Mouse (Mus musculus): ENCODE data around the gene Parp4.
A peak's percentile ranks its signal among the peaks of the same experiment; 100 is the strongest.

The Parp4 gene

DNA sequence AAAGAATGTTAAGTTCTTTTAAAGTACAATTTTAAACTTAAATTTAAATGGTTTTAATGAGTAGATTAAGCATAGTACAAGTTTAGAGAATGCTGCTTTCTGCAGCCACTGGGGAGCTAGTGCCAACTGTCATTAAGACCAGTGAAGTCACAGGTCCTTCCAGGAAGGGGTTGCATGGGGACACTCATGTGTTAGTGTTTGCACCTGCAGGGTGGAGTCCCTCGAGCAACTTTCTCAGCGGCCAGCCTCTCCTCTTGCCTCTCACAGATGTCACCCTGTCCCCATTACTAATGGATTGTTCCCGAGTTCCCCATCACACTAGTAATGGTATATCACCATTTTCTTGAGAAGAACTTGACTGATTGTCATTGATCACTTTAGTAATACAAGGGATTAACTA lies 37.8 kb downstream of the Parp4 start:
- no peak for DNase-seq (ENCODE audit: low read depth, low spot score)

DNA sequence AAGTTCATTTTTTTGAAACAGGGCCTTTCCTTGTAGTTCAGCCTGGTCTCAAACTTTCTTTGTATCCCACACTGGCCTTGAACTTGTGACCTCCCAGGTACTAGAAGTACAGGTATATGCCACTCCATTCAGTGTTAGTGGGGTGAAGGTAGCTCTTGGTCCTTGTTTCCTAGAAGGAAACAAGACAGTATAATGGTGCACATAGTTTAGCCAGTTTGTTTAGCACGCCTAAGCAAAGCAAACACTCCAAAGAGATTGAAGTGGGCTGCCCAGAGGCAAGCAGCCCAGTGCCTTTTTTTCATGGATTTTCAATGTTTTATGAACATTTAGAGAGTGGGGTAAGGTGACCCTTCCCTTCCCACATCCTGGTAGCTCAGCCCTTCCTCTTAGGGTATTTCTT lies 42.1 kb downstream of the Parp4 start:
- no peak for DNase-seq (ENCODE audit: low read depth, low spot score)

DNA sequence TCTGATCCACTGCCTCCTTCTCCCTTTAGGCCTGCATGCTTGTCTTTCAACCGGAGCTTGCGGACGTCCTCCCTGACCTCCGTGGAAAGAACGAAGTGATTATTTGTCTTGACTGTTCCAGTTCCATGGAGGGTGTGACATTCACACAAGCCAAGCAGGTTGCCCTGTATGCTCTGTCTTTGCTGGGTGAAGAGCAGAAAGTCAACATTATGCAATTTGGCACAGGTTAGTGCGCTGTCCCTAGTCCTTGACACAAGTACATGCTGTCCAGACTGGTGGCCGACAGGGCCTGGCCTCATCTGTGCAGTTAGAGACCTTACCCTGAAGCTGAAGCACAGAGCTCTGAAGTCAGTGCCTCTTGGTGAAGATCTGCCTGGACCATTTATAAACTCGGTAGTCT lies 45.0 kb downstream of the Parp4 start:
- no peak for DNase-seq (ENCODE audit: low read depth, low spot score)

- no peak for DNase-seq (ENCODE audit: low read depth, low spot score)
Measured at GRCm38 (mm10) chr14:56626202-56626601, 50.8 kb downstream of the Parp4 start.

DNA sequence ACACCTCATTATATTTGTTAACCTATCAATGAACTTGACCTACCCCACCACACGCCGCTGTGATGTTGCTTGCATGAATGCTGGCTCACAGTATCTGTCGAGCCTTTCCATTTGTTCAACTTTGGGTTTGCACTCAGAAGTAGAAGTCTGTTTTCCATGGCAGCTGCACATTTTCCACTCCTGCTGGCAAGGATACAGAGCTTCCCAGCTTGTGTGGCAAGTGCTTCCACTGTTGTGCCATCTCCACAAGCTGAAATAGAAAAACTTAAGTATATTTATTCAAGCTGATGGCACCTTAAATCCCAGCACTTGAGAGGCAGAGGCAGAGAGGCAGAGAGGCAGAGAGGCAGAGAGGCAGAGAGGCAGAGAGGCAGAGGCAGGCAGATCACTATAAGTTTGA lies 52.9 kb downstream of the Parp4 start:
- no peak for DNase-seq (ENCODE audit: low read depth, low spot score)

GRCm38 (mm10) chr14:56631109-56631508 lies 55.7 kb downstream of the Parp4 start:
- no peak for DNase-seq (ENCODE audit: low read depth, low spot score)

DNA sequence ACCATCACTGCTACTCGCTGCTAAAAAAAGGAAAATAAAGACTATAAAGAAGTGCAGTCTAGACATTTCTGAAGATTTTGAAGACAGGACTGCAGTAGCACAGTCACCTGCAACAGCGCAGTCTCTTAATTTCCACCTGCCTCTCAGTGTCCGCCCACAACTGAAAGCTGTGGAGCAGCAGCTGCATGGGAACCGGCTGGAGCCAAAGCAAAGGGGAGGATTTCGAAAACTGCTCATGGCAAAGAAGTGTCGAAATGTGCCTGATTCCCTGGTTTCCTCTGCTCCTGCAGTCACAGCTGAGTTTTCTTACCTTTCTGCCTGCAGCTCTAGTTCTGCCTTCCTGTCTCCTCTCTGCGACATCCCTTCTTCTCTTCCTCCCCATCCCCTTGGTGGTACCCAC lies 71.8 kb downstream of the Parp4 start:
- DNase-seq (ENCODE audit: low read depth, low spot score), result no peak

DNA sequence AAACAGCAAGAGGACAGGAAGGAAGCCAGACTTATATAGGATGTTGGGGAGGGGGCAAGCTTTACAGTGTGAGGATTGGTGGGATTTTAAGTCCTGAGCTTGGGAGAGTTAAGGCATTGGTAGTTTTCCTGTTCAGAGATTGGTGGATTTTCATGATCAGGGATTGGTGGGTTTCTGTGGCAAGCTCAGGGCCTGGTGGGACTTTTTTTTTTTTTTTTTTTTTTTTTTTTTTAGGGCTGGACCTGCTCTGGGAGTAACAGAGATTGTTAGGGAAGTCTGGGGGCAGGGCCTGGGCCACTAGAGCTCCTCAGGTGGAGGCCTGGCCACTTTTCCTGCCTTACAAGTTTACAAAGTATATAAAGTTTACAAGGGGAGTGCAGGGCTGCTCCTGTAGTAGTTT lies 74.0 kb downstream of the Parp4 start:
- DNase-seq (ENCODE audit: low read depth, low spot score), result no peak

DNA sequence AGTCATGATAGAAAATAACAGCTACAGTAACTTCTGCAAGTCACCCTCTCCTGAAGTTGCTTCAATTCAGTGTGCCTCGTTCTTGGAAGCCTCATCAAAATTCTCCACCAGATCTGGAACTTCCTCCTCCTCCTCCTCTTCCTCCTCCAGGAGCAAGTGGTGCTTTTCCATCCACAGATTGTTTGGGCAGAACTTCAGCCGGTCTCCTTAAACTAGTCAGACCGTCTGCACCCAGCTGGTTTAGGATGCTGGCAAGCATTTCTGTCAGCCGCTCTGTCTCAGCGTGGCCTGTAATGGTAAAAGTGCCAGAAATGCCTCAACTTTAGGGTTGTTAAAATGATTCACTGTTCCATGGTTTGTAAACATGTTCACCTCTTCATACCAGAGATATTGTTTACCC lies 90.2 kb downstream of the Parp4 start:
- no peak for DNase-seq (ENCODE audit: low read depth, low spot score)

DNA sequence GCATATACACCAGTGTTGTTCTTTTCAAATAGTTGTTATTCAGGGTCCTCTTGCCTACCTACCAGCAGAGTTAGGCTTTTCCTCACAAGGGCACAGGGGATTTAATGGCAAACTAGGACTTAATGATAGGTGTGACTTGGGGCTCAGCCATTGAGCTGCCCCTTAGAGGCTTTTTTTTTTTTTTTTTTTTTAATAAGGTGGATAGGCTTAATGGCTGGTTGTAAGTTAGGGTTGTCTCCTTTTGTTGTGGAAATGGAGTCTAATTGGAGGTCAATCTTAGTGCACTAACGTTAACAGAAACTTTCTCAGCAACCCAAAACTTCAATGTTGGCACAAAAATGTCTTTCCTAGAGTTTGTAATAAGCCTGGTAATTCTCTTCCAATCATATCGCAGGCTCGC lies 91.5 kb downstream of the Parp4 start:
- no peak for DNase-seq (ENCODE audit: low read depth, low spot score)

- peak; percentile 100 for DNase-seq (ENCODE audit: low read depth, low spot score)
Measured at GRCm38 (mm10) chr14:56667969-56668802, 92.8 kb downstream of the Parp4 start, which contains the start of gene Mphosph8. Mphosph8 (plus strand) TSS chr14:56668248.

DNA sequence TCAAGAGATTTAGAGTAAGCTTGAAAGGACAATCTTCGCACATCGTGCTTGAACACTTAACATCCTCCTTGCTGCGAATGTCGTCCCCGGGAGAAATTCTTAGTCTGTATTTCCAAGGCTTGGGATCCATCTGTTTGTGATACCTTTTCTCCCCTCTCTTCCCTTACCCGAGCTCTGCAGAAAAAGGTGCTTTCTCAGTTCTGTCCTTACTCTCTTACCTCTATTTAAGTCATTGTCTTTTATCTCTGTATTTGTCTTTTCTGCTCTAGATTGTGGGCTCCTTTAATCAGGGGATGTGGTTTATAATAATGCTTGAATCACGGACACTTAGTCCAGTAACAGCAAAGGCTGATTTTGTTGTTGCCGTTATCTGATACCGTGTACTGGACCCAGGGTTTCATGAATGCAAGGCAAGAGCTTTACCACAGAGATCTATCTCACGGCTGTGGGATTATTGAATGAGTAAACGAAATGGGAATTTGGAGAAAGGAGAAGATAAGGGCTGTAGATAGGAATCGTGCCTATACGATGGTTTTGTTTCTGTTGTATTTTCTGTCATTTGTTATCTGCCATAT lies 93.7 kb downstream of the Parp4 start:
- no peak for DNase-seq (ENCODE audit: low read depth, low spot score)

DNA sequence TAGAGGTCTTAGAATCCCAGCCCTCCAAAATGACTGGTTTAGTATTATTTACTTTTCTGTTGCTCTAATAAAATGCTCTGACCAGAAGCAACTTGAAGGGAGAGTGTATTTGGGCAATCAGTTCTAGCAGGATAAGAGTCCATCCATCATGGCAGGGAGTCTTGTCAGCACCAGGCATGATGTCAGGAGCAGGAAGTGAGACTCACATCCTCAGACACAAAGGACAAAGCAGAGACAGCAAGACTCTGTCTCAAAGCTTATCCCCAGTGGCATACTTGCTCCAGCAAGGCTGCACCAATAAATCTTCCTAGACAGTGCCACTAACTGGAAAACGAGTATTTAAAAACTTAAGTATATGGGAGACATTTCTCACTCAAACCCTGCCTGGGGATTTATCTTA lies 110.0 kb downstream of the Parp4 start:
- no peak for DNase-seq (ENCODE audit: low read depth, low spot score)

GRCm38 (mm10) chr14:56689116-56689515 lies 113.7 kb downstream of the Parp4 start:
- DNase-seq (ENCODE audit: low read depth, low spot score), result no peak

DNA sequence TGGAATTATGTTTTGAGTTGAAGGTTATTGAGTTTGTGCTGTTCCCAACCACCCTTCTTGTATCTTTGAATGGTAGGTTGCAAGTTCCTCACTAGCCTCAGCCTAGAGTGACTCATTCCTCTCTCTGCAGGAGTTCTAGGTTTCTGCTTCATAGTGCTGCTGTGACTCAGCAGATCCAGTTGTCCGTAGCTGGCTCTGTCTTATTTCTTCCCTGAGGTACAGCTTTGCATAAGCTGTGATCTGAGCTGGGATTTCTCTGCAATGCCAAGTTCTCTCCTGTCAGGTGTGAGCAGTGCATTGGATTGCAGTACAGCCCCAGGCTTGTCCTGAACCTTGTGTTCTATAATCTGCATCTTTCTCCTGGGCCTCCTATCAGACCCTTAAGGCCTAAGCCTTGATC lies 114.3 kb downstream of the Parp4 start:
- DNase-seq (ENCODE audit: low read depth, low spot score), result no peak

GRCm38 (mm10) chr14:56695495-56695894 lies 120.1 kb downstream of the Parp4 start:
- no peak for DNase-seq (ENCODE audit: low read depth, low spot score)

DNA sequence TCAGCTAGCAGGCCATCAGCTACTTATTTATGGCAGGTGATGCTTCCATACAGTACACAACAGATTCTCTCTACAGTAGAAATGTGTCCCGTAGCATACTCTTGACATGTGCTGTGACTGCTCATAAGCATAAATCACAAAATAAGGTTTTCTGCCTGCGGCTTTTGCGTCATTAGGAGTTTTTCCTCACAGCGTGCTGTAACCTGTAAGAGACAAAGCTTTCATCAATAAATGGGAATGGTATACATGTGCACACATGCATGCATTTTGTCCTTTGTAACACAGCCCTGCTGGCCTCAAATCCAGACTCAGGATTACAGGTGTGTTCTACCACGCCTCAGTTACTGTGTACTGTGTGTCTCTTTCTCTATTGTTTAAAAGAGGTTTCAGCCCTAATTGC lies 122.4 kb downstream of the Parp4 start:
- peak; percentile 14 for DNase-seq (ENCODE audit: low read depth, low spot score)

GRCm38 (mm10) chr14:56702644-56703043 lies 127.2 kb downstream of the Parp4 start:
- DNase-seq (ENCODE audit: low read depth, low spot score), result no peak

GRCm38 (mm10) chr14:56705687-56706086 lies 130.3 kb downstream of the Parp4 start:
- DNase-seq (ENCODE audit: low read depth, low spot score), result no peak
